Mouse (Mus musculus) cortical plate, adult 2 months (tissue): ENCODE measurements around the gene Mettl21e.
"Not testable (repeated sequence)": the region's sequence is repeated elsewhere in the genome, so short reads cannot be mapped to it uniquely, and the experiment has no call there.

Experiments used
- CTCF ChIP-seq: fragments of 200-500 bp; IDR thresholded peaks from 2 replicates; pipeline ENCODE4 v1.5.1; 2011; ENCODE audit warnings: mild to moderate bottlenecking, control low read depth, low read length; ENCODE audit not compliant: insufficient read depth; ENCODE audit errors: extremely low read depth
- POLR2A ChIP-seq: fragments of 200-500 bp; IDR thresholded peaks from 2 replicates; pipeline ENCODE4 v1.6.1; 2011; ENCODE audit warnings: mild to moderate bottlenecking, low read length, control low read depth; ENCODE audit not compliant: insufficient read depth; ENCODE audit errors: extremely low read depth

- not testable (repeated sequence) for TF ChIP-seq CTCF, POLR2A
Measured at GRCm38 (mm10) chr1:44234531-44234930, 15.8 kb upstream of the Mettl21e start.
